ENCODE assay signal across 21 mouse cellular contexts in the genomic region with DNA sequence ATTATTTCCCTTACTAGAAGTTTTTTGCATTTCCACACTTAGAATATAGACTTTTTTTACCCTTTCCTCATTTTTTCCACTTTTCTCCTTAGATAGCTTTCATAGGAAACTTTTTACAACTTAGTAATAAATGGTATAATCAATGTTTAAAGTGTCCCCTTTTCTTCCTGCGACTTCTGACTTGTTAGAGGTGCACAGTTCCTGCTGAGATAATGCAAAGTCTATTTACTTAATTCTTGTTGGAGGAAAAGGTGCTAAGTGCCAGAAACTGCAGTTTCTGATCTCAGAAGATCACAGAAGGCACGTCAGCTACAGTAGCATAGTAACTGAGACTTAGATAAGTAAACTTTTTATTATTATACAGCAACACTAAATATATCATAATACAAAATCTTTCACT.
DNase-seq lines count a peak whose midpoint lies in the region; ATAC-seq and TF ChIP-seq lines count a peak whose summit lies in the region.
"Had no signal": no experiment of that assay in that cellular context is flagged by ENCODE, and none has a peak within 500 bp of the region (broad histone marks: within the 10 kb centered on the region; RNA-seq: fewer than 3 reads in every experiment).

No protein-coding gene starts in this region.

- no peaks in the 10 kb centered on the region for H3K36me3 ChIP-seq in intestine, embryonic 15.5 days
- H3K36me3 ChIP-seq in intestine, embryonic 16.5 days (ENCODE audit: control insufficient read depth, insufficient read depth, low read length): no peaks in the 10 kb centered on the region
- H3K36me3 ChIP-seq in intestine, postnatal 0 days (ENCODE audit: control insufficient read depth, insufficient read depth): no peaks in the 10 kb centered on the region
- no peaks in the 10 kb centered on the region for H3K36me3 ChIP-seq in midbrain, embryonic 15.5 days (replicated peaks)
- H3K36me3 ChIP-seq in forebrain, embryonic 10.5 days (replicated peaks): no peaks in the 10 kb centered on the region
- H3K36me3 ChIP-seq: G1E had no signal

- no peak for TF ChIP-seq CTCF in intestine, postnatal 0 days (IDR thresholded peaks at IDR 0.05; ENCODE audit: low read depth)

- H3K9me3 ChIP-seq in intestine, embryonic 15.5 days: no peaks in the 10 kb centered on the region
- no peaks in the 10 kb centered on the region for H3K9me3 ChIP-seq in intestine, embryonic 16.5 days (ENCODE audit: control insufficient read depth, low read length)
- H3K9me3 ChIP-seq in intestine, postnatal 0 days (ENCODE audit: control insufficient read depth): no peaks in the 10 kb centered on the region
- no peaks in the 10 kb centered on the region for H3K9me3 ChIP-seq in midbrain, embryonic 15.5 days
- no peaks in the 10 kb centered on the region for H3K9me3 ChIP-seq in forebrain, embryonic 10.5 days
- H3K9me3 ChIP-seq: G1E had no signal

- no peak overlapping the region for H3K4me2 ChIP-seq in intestine, embryonic 15.5 days (replicated peaks)
- H3K4me2 ChIP-seq in intestine, embryonic 16.5 days (ENCODE audit: low read depth, low read length): no peak overlapping the region
- no peak overlapping the region for H3K4me2 ChIP-seq in intestine, postnatal 0 days (replicated peaks; ENCODE audit: low read depth)
- no peak overlapping the region for H3K4me2 ChIP-seq in midbrain, embryonic 15.5 days

- no peak for DNase-seq in layer of hippocampus, adult 18-20 months (ENCODE audit: low spot score in 2 of 2)
- no peak for DNase-seq in forebrain, embryonic 10.5 days (ENCODE audit: extremely low spot score, low spot score)
- DNase-seq: adrenal gland, adult 2 months; adrenal gland, adult 8-10 months; adrenal gland, postnatal 10 days; adrenal gland, postnatal 14 days; adrenal gland, postnatal 25 days; adrenal gland, postnatal 36 days; B cell, adult 2 months; cerebellum, adult 11 months; cerebellum, adult 11-12 months; cerebellum, adult 18-20 months had no signal

- ATAC-seq in intestine, embryonic 15.5 days: peak; percentile 83
- peak; percentile 81 for ATAC-seq in intestine, embryonic 16.5 days
- peak; percentile 40; the same call in 1 of the 2 replicates for ATAC-seq in intestine, postnatal 0 days
- no peak for ATAC-seq in midbrain, embryonic 15.5 days (replicated peaks)
- ATAC-seq: activated CD4-positive, CD25-positive, alpha-beta regulatory T cell, adult 4 months; CD4-positive, CD25-positive, alpha-beta regulatory T cell, adult 4 months; Patski had no signal

- H3K4me1 ChIP-seq in intestine, embryonic 15.5 days (replicated peaks): no peaks in the 10 kb centered on the region
- H3K4me1 ChIP-seq in intestine, embryonic 16.5 days (ENCODE audit: control insufficient read depth, insufficient read depth, low read length): no peaks in the 10 kb centered on the region
- no peaks in the 10 kb centered on the region for H3K4me1 ChIP-seq in intestine, postnatal 0 days (replicated peaks; ENCODE audit: control insufficient read depth, insufficient read depth, low read length)
- H3K4me1 ChIP-seq in midbrain, embryonic 15.5 days: no peaks in the 10 kb centered on the region
- no peaks in the 10 kb centered on the region for H3K4me1 ChIP-seq in forebrain, embryonic 10.5 days

- WGBS in intestine, embryonic 15.5 days: 20% methylated on average over 2 of the region's 2 CpGs
- 31% methylated on average over 2 of the region's 2 CpGs for WGBS in intestine, embryonic 16.5 days
- 14% methylated on average over 2 of the region's 2 CpGs for WGBS in intestine, postnatal 0 days
- 73% methylated on average over 2 of the region's 2 CpGs for WGBS in midbrain, embryonic 15.5 days
- WGBS in forebrain, embryonic 10.5 days: 72% methylated on average over 2 of the region's 2 CpGs

- H3K4me3 ChIP-seq in intestine, embryonic 15.5 days (replicated peaks): no peak overlapping the region
- H3K4me3 ChIP-seq in intestine, embryonic 16.5 days (ENCODE audit: low read length): no peak overlapping the region
- no peak overlapping the region for H3K4me3 ChIP-seq in intestine, postnatal 0 days (ENCODE audit: low read depth, low read length)
- H3K4me3 ChIP-seq in midbrain, embryonic 15.5 days: no peak overlapping the region
- no peak overlapping the region for H3K4me3 ChIP-seq in forebrain, embryonic 10.5 days

- no peak overlapping the region for H3K27ac ChIP-seq in intestine, embryonic 15.5 days
- no peak overlapping the region for H3K27ac ChIP-seq in intestine, embryonic 16.5 days (ENCODE audit: low read length)
- H3K27ac ChIP-seq in intestine, postnatal 0 days (ENCODE audit: low read depth, low read length): no peak overlapping the region
- H3K27ac ChIP-seq in midbrain, embryonic 15.5 days: no peak overlapping the region
- H3K27ac ChIP-seq in forebrain, embryonic 10.5 days: no peak overlapping the region

- H3K27me3 ChIP-seq in intestine, embryonic 15.5 days (replicated peaks): no peaks in the 10 kb centered on the region
- H3K27me3 ChIP-seq in intestine, embryonic 16.5 days (replicated peaks; ENCODE audit: control insufficient read depth, insufficient read depth, low read length): no peaks in the 10 kb centered on the region
- H3K27me3 ChIP-seq in intestine, postnatal 0 days (replicated peaks; ENCODE audit: control insufficient read depth, insufficient read depth, low read length): no peaks in the 10 kb centered on the region
- no peaks in the 10 kb centered on the region for H3K27me3 ChIP-seq in midbrain, embryonic 15.5 days (replicated peaks)
- H3K27me3 ChIP-seq in forebrain, embryonic 10.5 days (ENCODE audit: poor library complexity, severe bottlenecking): no peaks in the 10 kb centered on the region
- H3K27me3 ChIP-seq: CH12.LX, Patski had no signal

- H3K9ac ChIP-seq in intestine, embryonic 15.5 days: no peak overlapping the region
- no peak overlapping the region for H3K9ac ChIP-seq in intestine, embryonic 16.5 days (ENCODE audit: low read depth, low read length)
- no peak overlapping the region for H3K9ac ChIP-seq in intestine, postnatal 0 days (ENCODE audit: low read depth, low read length)
- H3K9ac ChIP-seq in midbrain, embryonic 15.5 days: no peak overlapping the region
